Mouse (Mus musculus) embryonic facial prominence, embryonic 13.5 days (tissue): Measurements from ENCODE around the gene Anpep. TPM values are rescaled to one million over a fixed set of nuclear protein-coding genes. Genes with fewer than 3 reads are reported as not detected.
A peak's percentile ranks its signal among the peaks of the same experiment; 100 is the strongest.

ENCODE experiments used
- ATAC-seq: fragments of 200-750 bp; cut with Nextera tagmentation; 2 replicates; pipeline ENCODE4 v1.8.0; 2017; ENCODE audit warnings: low read depth; ENCODE audit not compliant: insufficient number of reproducible peaks, insufficient read depth, low FRiP score, low TSS enrichment
- H3K27ac ChIP-seq: fragments of 300-500 bp; sonication (generic); 2 replicates; pipeline ENCODE4 v1.5.1; 2015; ENCODE audit warnings: moderate library complexity, mild to moderate bottlenecking, inconsistent platforms
- H3K27me3 ChIP-seq: fragments of 300-500 bp; sonication (generic); 2 replicates; pipeline ENCODE4 v1.6.1; 2015; ENCODE audit warnings: mild to moderate bottlenecking, inconsistent platforms
- H3K36me3 ChIP-seq: fragments of 300-500 bp; sonication (generic); 2 replicates; pipeline ENCODE4 v1.6.1; 2015; ENCODE audit warnings: mild to moderate bottlenecking, inconsistent platforms
- H3K4me1 ChIP-seq: fragments of 300-500 bp; sonication (generic); 2 replicates; pipeline ENCODE4 v1.6.1; 2015; ENCODE audit warnings: inconsistent platforms
- H3K4me2 ChIP-seq: fragments of 300-500 bp; sonication (generic); 2 replicates; pipeline ENCODE4 v1.6.1; 2015; ENCODE audit warnings: moderate library complexity, mild to moderate bottlenecking, inconsistent platforms
- H3K4me3 ChIP-seq: fragments of 300-500 bp; sonication (generic); 2 replicates; pipeline ENCODE4 v1.5.1; 2015; ENCODE audit warnings: mild to moderate bottlenecking, inconsistent platforms
- H3K9ac ChIP-seq: fragments of 300-500 bp; sonication (generic); 2 replicates; pipeline ENCODE4 v1.6.1; 2015; ENCODE audit warnings: mild to moderate bottlenecking, inconsistent platforms
- H3K9me3 ChIP-seq: fragments of 300-500 bp; sonication (generic); 2 replicates; pipeline ENCODE4 v1.6.1; 2016; ENCODE audit warnings: inconsistent platforms
- WGBS: fragments of 180-500 bp; shearing (Covaris S2); methylation state at CpG from one replicate; pipeline ENCODE4 v1.1.7; 2015; ENCODE audit warnings: mixed read lengths; 5-methylcytosine and 5-hydroxymethylcytosine counted together
- polyA plus RNA-seq: library from polyadenylated mRNA; unstranded; fragments of >200 nt; fragmentation: Nextera tagmentation; extraction: Ambion mirVana; gene quantifications from 2 replicates; pipeline ENCODE4 v1.2.1, GENCODE M21; 2015

The Anpep gene
- polyA plus RNA-seq, 1 experiment from 2014 or later: 10.0 TPM

DNA sequence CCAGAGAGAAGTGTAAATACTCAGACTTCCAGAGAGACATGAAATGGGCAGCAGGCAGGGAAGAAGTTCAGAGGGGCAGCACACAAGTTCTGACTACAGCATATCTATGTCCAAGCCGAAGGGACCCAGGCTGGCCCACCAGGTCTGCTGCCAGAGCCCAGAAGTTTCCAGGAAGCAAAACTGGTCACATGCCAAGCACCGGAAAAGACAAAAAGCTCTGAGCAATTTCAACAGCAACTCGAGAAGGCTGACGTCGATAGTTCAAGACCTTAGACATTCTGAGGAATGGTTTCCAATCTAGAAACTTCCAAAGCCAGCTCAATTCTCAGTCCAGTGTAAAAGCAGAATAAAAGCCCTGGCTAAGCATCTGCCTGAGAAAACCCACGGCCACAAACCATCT, 29.3 kb downstream of the Anpep start:
- Histone ChIP-seq H3K4me1 (peaks cover 12% of the 10 kb centered on the region; the same call in 1 of the 2 replicates), H3K36me3 (peaks cover 28% of the 10 kb centered on the region), H3K9me3 (no peaks in the 10 kb centered on the region), H3K27ac (peak overlapping the region; percentile 11; the same call in 1 of the 2 replicates), H3K9ac (no peak overlapping the region), H3K4me3 (no peak overlapping the region), H3K27me3 (no peaks in the 10 kb centered on the region), H3K4me2 (no peak overlapping the region)
- ATAC-seq: no peak
- 66% methylated on average over 6 of the region's 6 CpGs for WGBS

DNA sequence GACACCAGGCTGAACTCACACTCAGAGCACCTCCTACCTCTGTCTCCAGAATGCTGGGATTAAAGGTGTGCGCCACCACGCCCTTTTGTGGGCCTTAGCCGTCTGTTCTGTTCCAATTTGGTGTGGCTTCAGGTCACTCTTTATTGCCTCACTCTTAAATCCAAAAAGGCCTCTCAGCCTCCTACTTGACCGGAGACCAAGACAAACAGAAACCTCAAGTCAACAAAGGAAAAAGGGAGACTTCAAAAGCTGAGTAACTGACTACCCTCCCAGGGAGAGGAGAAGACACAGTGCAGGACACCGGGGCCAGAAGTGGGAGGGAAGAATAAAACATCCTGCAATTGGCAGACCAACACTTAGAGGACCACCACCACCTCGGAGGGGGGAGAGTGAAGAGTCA, 29.7 kb downstream of the Anpep start:
- H3K4me2 ChIP-seq: no peak overlapping the region
- WGBS: 78% methylated on average over 6 of the region's 6 CpGs
- peaks cover 32% of the 10 kb centered on the region for H3K36me3 ChIP-seq
- H3K9ac ChIP-seq: no peak overlapping the region
- H3K27ac ChIP-seq: 0 out of 2 replicates have a peak overlapping the region, but pooled peaks have one; percentile 11
- peaks cover 12% of the 10 kb centered on the region; the same call in 1 of the 2 replicates for H3K4me1 ChIP-seq
- H3K9me3 ChIP-seq: no peaks in the 10 kb centered on the region
- ATAC-seq: no peak
- H3K27me3 ChIP-seq: no peaks in the 10 kb centered on the region
- H3K4me3 ChIP-seq: no peak overlapping the region

GRCm38 (mm10) chr7:79828341-79828740, 32.5 kb downstream of the Anpep start:
- no peak for ATAC-seq
- Histone ChIP-seq H3K4me2 (no peak overlapping the region), H3K4me3 (no peak overlapping the region), H3K27me3 (no peaks in the 10 kb centered on the region), H3K9me3 (no peaks in the 10 kb centered on the region), H3K9ac (no peak overlapping the region), H3K4me1 (peaks cover 12% of the 10 kb centered on the region; the same call in 1 of the 2 replicates), H3K27ac (no peak overlapping the region), H3K36me3 (peaks cover 44% of the 10 kb centered on the region)
- 81% methylated on average over 3 of the region's 3 CpGs for WGBS

- Histone ChIP-seq H3K4me2 (no peak overlapping the region), H3K9me3 (no peaks in the 10 kb centered on the region), H3K4me3 (no peak overlapping the region), H3K4me1 (peaks cover 37% of the 10 kb centered on the region), H3K36me3 (peaks cover 34% of the 10 kb centered on the region), H3K27ac (peak overlapping the region; percentile 16; the same call in 1 of the 2 replicates), H3K27me3 (peaks cover 9% of the 10 kb centered on the region; the same call in 1 of the 2 replicates), H3K9ac (no peak overlapping the region)
- 64% methylated on average over 12 of the region's 12 CpGs for WGBS
- no peak for ATAC-seq
These were observed 38.7 kb downstream of the Anpep start for GRCm38 (mm10) chr7:79822092-79822695.

- Histone ChIP-seq H3K4me1 (peaks cover 37% of the 10 kb centered on the region), H3K36me3 (peaks cover 12% of the 10 kb centered on the region), H3K9ac (no peak overlapping the region), H3K9me3 (no peaks in the 10 kb centered on the region), H3K27me3 (peaks cover 9% of the 10 kb centered on the region; the same call in 1 of the 2 replicates), H3K27ac (no peak overlapping the region), H3K4me3 (no peak overlapping the region), H3K4me2 (no peak overlapping the region)
- no peak for ATAC-seq
- 38% methylated on average over 11 of the region's 11 CpGs for WGBS
These were observed 40.9 kb downstream of the Anpep start for GRCm38 (mm10) chr7:79819996-79820395.

GRCm38 (mm10) chr7:79819515-79819914, 41.3 kb downstream of the Anpep start:
- no peaks in the 10 kb centered on the region for H3K9me3 ChIP-seq

DNA sequence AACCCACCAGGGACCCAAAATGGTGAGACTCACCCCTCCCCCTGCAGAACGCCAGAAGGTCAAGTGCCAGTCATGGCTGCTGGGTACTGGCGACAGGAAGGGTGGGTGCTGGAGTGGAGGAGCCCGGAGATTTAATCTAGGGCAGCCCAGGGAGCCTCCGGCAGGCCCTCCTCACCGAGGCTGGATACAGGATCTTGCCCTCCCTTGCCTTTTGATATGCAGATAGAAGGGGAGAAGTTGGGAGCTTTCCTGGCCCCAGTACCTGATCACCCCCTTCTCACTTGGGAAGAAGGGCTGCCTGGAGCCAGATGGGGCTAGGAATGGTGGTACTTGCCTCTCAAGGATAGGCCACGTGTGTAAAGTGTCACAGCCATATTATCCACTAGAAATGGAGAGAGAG, 42.5 kb downstream of the Anpep start:
- peaks cover 40% of the 10 kb centered on the region for H3K4me1 ChIP-seq
- no peak overlapping the region for H3K27ac ChIP-seq
- 5% methylated on average over 6 of the region's 6 CpGs for WGBS

More at GRCm38 (mm10) chr7:79819515-79819914, 41.3 kb downstream of the Anpep start:
- Histone ChIP-seq H3K4me1 (peaks cover 40% of the 10 kb centered on the region), H3K36me3 (peaks cover 8% of the 10 kb centered on the region), H3K27ac (no peak overlapping the region), H3K27me3 (peaks cover 9% of the 10 kb centered on the region; the same call in 1 of the 2 replicates), H3K4me3 (no peak overlapping the region), H3K9ac (no peak overlapping the region), H3K4me2 (no peak overlapping the region)
- 23% methylated on average over 4 of the region's 4 CpGs for WGBS
- ATAC-seq: no peak

GRCm38 (mm10) chr7:79813409-79813808, 47.5 kb downstream of the Anpep start:
- Histone ChIP-seq H3K27me3 (peaks cover 35% of the 10 kb centered on the region), H3K36me3 (no peaks in the 10 kb centered on the region), H3K4me2 (no peak overlapping the region), H3K27ac (no peak overlapping the region), H3K4me3 (no peak overlapping the region), H3K9ac (no peak overlapping the region), H3K4me1 (peaks cover 13% of the 10 kb centered on the region), H3K9me3 (no peaks in the 10 kb centered on the region)
- 86% methylated on average over 1 of the region's 1 CpGs for WGBS
- no peak for ATAC-seq

More for the DNA sequence above, 42.5 kb downstream of the Anpep start:
- no peak for ATAC-seq
- Histone ChIP-seq H3K4me2 (no peak overlapping the region), H3K4me3 (no peak overlapping the region), H3K9ac (peak overlapping the region; percentile 22; the same call in 1 of the 2 replicates), H3K36me3 (no peaks in the 10 kb centered on the region), H3K27me3 (peaks cover 9% of the 10 kb centered on the region; the same call in 1 of the 2 replicates), H3K9me3 (no peaks in the 10 kb centered on the region)

- H3K4me3 ChIP-seq: peak within 1 kb of the TSS; percentile 40
- peak within 1 kb of the TSS; percentile 73 for H3K4me2 ChIP-seq
- no peaks in the 10 kb centered on the region for H3K9me3 ChIP-seq
- WGBS: 19% methylated on average over 67 of the region's 71 CpGs
- H3K27ac ChIP-seq: no peak within 1 kb of the TSS
- H3K27me3 ChIP-seq: peaks cover 26% of the 10 kb centered on the region
- no peaks in the 10 kb centered on the region for H3K36me3 ChIP-seq
- H3K9ac ChIP-seq: peak within 1 kb of the TSS; percentile 66
- peak; percentile 34; the same call in 1 of the 2 replicates for ATAC-seq
- peaks cover 10% of the 10 kb centered on the region for H3K4me1 ChIP-seq
These were observed 50.0 kb downstream of the Anpep start, which contains the start of gene Mesp2 for GRCm38 (mm10) chr7:79810611-79811506. Gene Mesp2, plus strand, starts transcription at chr7:79810727.

GRCm38 (mm10) chr7:79808561-79808960, 52.3 kb downstream of the Anpep start:
- Histone ChIP-seq H3K36me3 (no peaks in the 10 kb centered on the region), H3K27me3 (peaks cover 26% of the 10 kb centered on the region), H3K4me3 (no peak overlapping the region), H3K4me1 (peaks cover 14% of the 10 kb centered on the region), H3K9ac (no peak overlapping the region), H3K9me3 (no peaks in the 10 kb centered on the region), H3K27ac (no peak overlapping the region), H3K4me2 (no peak overlapping the region)
- 79% methylated on average over 7 of the region's 7 CpGs for WGBS
- ATAC-seq: no peak

DNA sequence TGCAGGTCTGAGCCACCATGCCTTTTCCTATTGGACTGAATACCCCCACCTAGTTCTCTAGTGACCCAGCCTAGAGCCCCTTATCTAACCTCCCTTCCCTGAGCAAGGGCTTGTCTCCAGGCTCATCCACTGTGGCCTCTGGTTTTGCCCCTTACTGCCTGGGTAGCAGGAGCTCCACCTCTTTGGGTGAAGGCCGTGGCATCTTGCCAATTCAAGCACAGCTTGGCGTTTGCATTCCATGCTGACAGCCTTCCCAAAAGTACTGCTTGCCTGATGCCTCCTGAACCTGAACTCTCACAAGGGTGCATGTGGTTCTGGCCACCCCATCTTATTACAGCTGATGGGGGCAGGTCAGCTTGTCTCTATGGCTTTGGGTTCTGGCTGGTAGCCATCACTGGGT, 57.0 kb downstream of the Anpep start:
- no peaks in the 10 kb centered on the region for H3K9me3 ChIP-seq
- H3K4me3 ChIP-seq: no peak overlapping the region
- H3K9ac ChIP-seq: no peak overlapping the region
- no peak for ATAC-seq
- WGBS: 51% methylated on average over 2 of the region's 2 CpGs
- no peaks in the 10 kb centered on the region for H3K27me3 ChIP-seq
- no peak overlapping the region for H3K27ac ChIP-seq
- H3K4me2 ChIP-seq: no peak overlapping the region
- H3K4me1 ChIP-seq: peaks cover 8% of the 10 kb centered on the region
- no peaks in the 10 kb centered on the region for H3K36me3 ChIP-seq
